ENCODE assay signal across 23 mouse cellular contexts in the genomic region with DNA sequence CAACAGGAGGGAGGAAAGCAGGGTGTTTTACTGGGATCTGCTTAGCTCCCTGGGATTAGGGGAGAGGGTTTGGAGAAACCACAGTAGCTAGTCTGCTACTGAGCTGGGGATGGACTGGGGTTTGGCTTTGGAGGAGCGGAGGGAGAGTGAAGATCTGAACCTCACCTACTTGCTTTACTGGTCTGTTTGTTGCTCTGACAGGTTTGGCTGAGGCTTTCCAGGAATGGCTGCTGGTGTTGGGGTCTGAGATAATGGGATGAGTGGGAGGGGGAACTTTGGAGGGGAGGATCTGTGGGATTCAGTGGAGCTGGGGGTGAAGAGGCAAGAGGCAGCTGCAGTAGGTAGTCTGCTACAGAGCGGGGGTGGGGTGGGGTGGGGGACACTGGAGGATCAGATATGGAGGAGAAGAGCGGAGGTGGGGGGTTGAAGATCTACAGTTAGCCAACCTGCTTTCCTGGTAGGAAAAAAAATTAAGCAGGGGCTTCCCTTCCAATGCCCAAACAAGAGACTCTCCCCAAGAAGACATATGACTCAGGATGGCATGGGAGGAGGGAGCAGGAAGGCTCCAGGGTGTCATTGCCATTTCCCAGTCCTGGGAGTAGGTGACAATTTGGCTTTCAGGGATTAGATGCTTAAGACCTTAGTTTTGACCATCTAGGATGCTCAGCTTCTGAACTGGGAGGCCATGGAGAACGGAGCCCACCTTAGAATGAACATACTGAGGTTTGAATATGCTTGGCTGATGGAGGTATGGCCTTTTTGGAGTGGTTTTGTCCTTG. TPM values are rescaled to one million over a fixed set of nuclear protein-coding genes. Genes with fewer than 3 reads are reported as not detected.
"Had no signal": no experiment of that assay in that cellular context is flagged by ENCODE, and none has a peak within 500 bp of the region (broad histone marks: within the 10 kb centered on the region; RNA-seq: fewer than 3 reads in every experiment).

No protein-coding gene starts in this region.

- H3K4me1 ChIP-seq: stomach, embryonic 15.5 days had no signal

- ATAC-seq: liver, postnatal 0 days; lung, postnatal 0 days; midbrain, embryonic 16.5 days had no signal

- H3K27me3 ChIP-seq: neural tube, embryonic 12.5 days; stomach, embryonic 15.5 days had no signal

- H3K9ac ChIP-seq: liver, postnatal 0 days; lung, embryonic 15.5 days; midbrain, embryonic 12.5 days; neural tube, embryonic 12.5 days; stomach, embryonic 15.5 days had no signal

- H3K4me3 ChIP-seq: lung, embryonic 15.5 days; megakaryocyte, embryonic 14.5 days; midbrain, embryonic 12.5 days; neural tube, embryonic 12.5 days; stomach, embryonic 15.5 days had no signal

- H3K9me3 ChIP-seq: lung, embryonic 15.5 days; megakaryocyte, embryonic 14.5 days; midbrain, embryonic 12.5 days; neural tube, embryonic 12.5 days; stomach, embryonic 15.5 days had no signal

- H3K4me2 ChIP-seq: lung, embryonic 15.5 days; midbrain, embryonic 12.5 days; neural tube, embryonic 12.5 days; stomach, embryonic 15.5 days had no signal

- DNase-seq: liver, postnatal 0 days; lung, adult 2 months; lung, postnatal 14 days; lung, postnatal 36 days; midbrain, embryonic 14.5 days; right cerebral cortex, postnatal 14 days; thymus, adult 18-20 months; thymus, postnatal 14 days; thymus, postnatal 36 days had no signal

- H3K36me3 ChIP-seq: lung, embryonic 15.5 days; midbrain, embryonic 12.5 days; neural tube, embryonic 12.5 days; stomach, embryonic 15.5 days had no signal

- H3K27ac ChIP-seq: lung, embryonic 15.5 days; macrophage; midbrain, embryonic 12.5 days; neural tube, embryonic 12.5 days; stomach, embryonic 15.5 days had no signal

RNA-seq across cellular contexts. Expression of a gene that starts 26.3 kb away (rescaled TPM):
- total RNA-seq: megakaryocyte progenitor cell, adult 5-6 weeks; monocyte, adult 5-6 weeks; neutrophil, adult 5-6 weeks had no signal
- polyA plus RNA-seq: liver, postnatal 0 days; lung, adult 2 months; lung, embryonic 15.5 days; lung, postnatal 0 days; macrophage; midbrain, embryonic 12.5 days; midbrain, embryonic 14.5 days; midbrain, embryonic 16.5 days; neural tube, embryonic 12.5 days; neural tube, embryonic 14.5 days; spleen, adult 2 months; stomach, embryonic 15.5 days; thymus, postnatal 0 days had no signal
